Mouse (Mus musculus): ENCODE measurements around the gene Slc6a19. TPM values are rescaled to one million over a fixed set of nuclear protein-coding genes. Genes with fewer than 3 reads are reported as not detected.

The Slc6a19 gene
- polyA plus RNA-seq, 2 experiments: 1.0 to 1.2 TPM

GRCm38 (mm10) chr13:73734379-73734778 lies 29.7 kb upstream of the Slc6a19 start:
- ATAC-seq (ENCODE audit: insufficient read depth): no peak
- no peak for DNase-seq (ENCODE audit: low read depth in 3 of 3, low spot score in 3 of 3)
- TF ChIP-seq EP300 (IDR thresholded peaks at IDR 0.05; ENCODE audit: low read depth) (no peak), CTCF (IDR thresholded peaks at IDR 0.05; ENCODE audit: low read depth) (no peak)
- WGBS (ENCODE audit: insufficient replicate concordance): 44% methylated on average over 1 of the region's 1 CpGs
- H3K9me3 ChIP-seq (ENCODE audit: control insufficient read depth, low read length): no peaks in the 10 kb centered on the region
- peaks cover 15% of the 10 kb centered on the region for H3K27me3 ChIP-seq (ENCODE audit: control insufficient read depth, insufficient read depth, low read length)
- no peak overlapping the region for H3K4me2 ChIP-seq (ENCODE audit: low read depth)
- no peak overlapping the region for H3K9ac ChIP-seq (replicated peaks)
- no peaks in the 10 kb centered on the region for H3K4me1 ChIP-seq (replicated peaks; ENCODE audit: control insufficient read depth in 2 of 2, insufficient read depth in 2 of 2, low read length in 1 of 2)
- no peak overlapping the region for H3K4me3 ChIP-seq (ENCODE audit: insufficient read depth in 1 of 2, low read depth in 2 of 2, low read length in 2 of 2)
- H3K27ac ChIP-seq: no peak overlapping the region
- no peaks in the 10 kb centered on the region for H3K36me3 ChIP-seq (replicated peaks; ENCODE audit: control insufficient read depth, insufficient read depth, low read depth)

- no peak for DNase-seq (ENCODE audit: low read depth in 3 of 3, low spot score in 3 of 3)
Observed at GRCm38 (mm10) chr13:73732742-73733700, 28.4 kb upstream of the Slc6a19 start, which contains the start of gene Slc12a7. Gene Slc12a7, plus strand, starts transcription at chr13:73733094.

DNA sequence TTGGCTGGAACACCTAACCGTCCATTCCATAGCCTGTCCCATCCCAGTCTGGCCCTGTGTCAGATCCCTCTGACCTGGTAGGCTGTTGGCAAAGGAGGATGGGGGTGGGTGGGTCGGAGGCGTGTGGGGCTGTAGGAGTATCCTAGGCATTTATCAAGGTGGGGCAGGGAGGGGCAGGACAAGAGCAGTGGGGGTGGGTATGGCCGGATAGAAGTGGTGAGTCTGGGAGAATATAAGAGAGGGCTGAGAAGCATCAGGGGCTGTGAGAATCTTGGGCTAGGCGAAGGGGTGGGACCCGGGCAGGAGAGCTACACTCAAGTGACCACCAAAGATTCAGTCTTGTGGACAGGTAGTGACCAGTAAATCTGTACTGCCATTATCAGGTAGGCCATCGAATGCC lies 27.6 kb upstream of the Slc6a19 start:
- Histone ChIP-seq H3K4me1 (replicated peaks; ENCODE audit: control insufficient read depth in 2 of 2, insufficient read depth in 2 of 2, low read length in 1 of 2) (no peaks in the 10 kb centered on the region), H3K36me3 (replicated peaks; ENCODE audit: control insufficient read depth, insufficient read depth, low read depth) (no peaks in the 10 kb centered on the region), H3K4me3 (ENCODE audit: insufficient read depth in 1 of 2, low read depth in 2 of 2, low read length in 2 of 2) (no peak overlapping the region), H3K27ac (no peak overlapping the region), H3K9ac (replicated peaks) (no peak overlapping the region), H3K27me3 (ENCODE audit: control insufficient read depth, insufficient read depth, low read length) (peaks cover 15% of the 10 kb centered on the region), H3K9me3 (ENCODE audit: control insufficient read depth, low read length) (no peaks in the 10 kb centered on the region), H3K4me2 (ENCODE audit: low read depth) (no peak overlapping the region)
- no peak for ATAC-seq (ENCODE audit: insufficient read depth)
- WGBS (ENCODE audit: insufficient replicate concordance): 44% methylated on average over 5 of the region's 7 CpGs
- TF ChIP-seq CTCF (IDR thresholded peaks at IDR 0.05; ENCODE audit: low read depth): no peak
- TF ChIP-seq EP300 (IDR thresholded peaks at IDR 0.05; ENCODE audit: low read depth): no peak
- DNase-seq (ENCODE audit: low read depth in 3 of 3, low spot score in 3 of 3): no peak

More at GRCm38 (mm10) chr13:73732742-73733700, 28.4 kb upstream of the Slc6a19 start, which contains the start of gene Slc12a7:
- H3K4me2 ChIP-seq (ENCODE audit: low read depth): peak within 1 kb of the TSS; percentile 53
- 4% methylated on average over 48 of the region's 48 CpGs for WGBS (ENCODE audit: insufficient replicate concordance)
- no peak within 1 kb of the TSS for H3K9ac ChIP-seq (replicated peaks)
- H3K4me1 ChIP-seq (replicated peaks; ENCODE audit: control insufficient read depth in 2 of 2, insufficient read depth in 2 of 2, low read length in 1 of 2): no peaks in the 10 kb centered on the region
- peak within 1 kb of the TSS in 1 of 2 experiments; percentile 23; a peak in 1 of 4 replicates for H3K4me3 ChIP-seq (ENCODE audit: insufficient read depth in 1 of 2, low read depth in 2 of 2, low read length in 2 of 2)
- TF ChIP-seq EP300 (IDR thresholded peaks at IDR 0.05; ENCODE audit: low read depth) (no peak), CTCF (IDR thresholded peaks at IDR 0.05; ENCODE audit: low read depth) (no peak)
- no peaks in the 10 kb centered on the region for H3K9me3 ChIP-seq (ENCODE audit: control insufficient read depth, low read length)
- no peak for ATAC-seq (ENCODE audit: insufficient read depth)
- H3K27ac ChIP-seq: no peak within 1 kb of the TSS
- peaks cover 15% of the 10 kb centered on the region for H3K27me3 ChIP-seq (ENCODE audit: control insufficient read depth, insufficient read depth, low read length)
- no peaks in the 10 kb centered on the region for H3K36me3 ChIP-seq (replicated peaks; ENCODE audit: control insufficient read depth, insufficient read depth, low read depth)

GRCm38 (mm10) chr13:73730913-73731312 lies 26.2 kb upstream of the Slc6a19 start:
- H3K4me3 ChIP-seq (ENCODE audit: insufficient read depth in 1 of 2, low read depth in 2 of 2, low read length in 2 of 2): no peak overlapping the region
- H3K4me1 ChIP-seq (replicated peaks; ENCODE audit: control insufficient read depth in 2 of 2, insufficient read depth in 2 of 2, low read length in 1 of 2): no peaks in the 10 kb centered on the region
- no peaks in the 10 kb centered on the region for H3K9me3 ChIP-seq (ENCODE audit: control insufficient read depth, low read length)
- DNase-seq (ENCODE audit: low read depth in 3 of 3, low spot score in 3 of 3) (no peak), ATAC-seq (ENCODE audit: insufficient read depth) (no peak)
- no peak overlapping the region for H3K9ac ChIP-seq (replicated peaks)
- H3K4me2 ChIP-seq (ENCODE audit: low read depth): no peak overlapping the region
- WGBS (ENCODE audit: insufficient replicate concordance): 46% methylated on average over 1 of the region's 1 CpGs
- peaks cover 15% of the 10 kb centered on the region for H3K27me3 ChIP-seq (ENCODE audit: control insufficient read depth, insufficient read depth, low read length)
- no peaks in the 10 kb centered on the region for H3K36me3 ChIP-seq (replicated peaks; ENCODE audit: control insufficient read depth, insufficient read depth, low read depth)
- TF ChIP-seq EP300 (IDR thresholded peaks at IDR 0.05; ENCODE audit: low read depth) (no peak), CTCF (IDR thresholded peaks at IDR 0.05; ENCODE audit: low read depth) (no peak)
- no peak overlapping the region for H3K27ac ChIP-seq

GRCm38 (mm10) chr13:73728633-73729032 lies 24.0 kb upstream of the Slc6a19 start:
- H3K36me3 ChIP-seq (replicated peaks; ENCODE audit: control insufficient read depth, insufficient read depth, low read depth): no peaks in the 10 kb centered on the region
- ATAC-seq (ENCODE audit: insufficient read depth): no peak

More at GRCm38 (mm10) chr13:73728633-73729032, 24.0 kb upstream of the Slc6a19 start:
- no peak overlapping the region for H3K4me2 ChIP-seq (ENCODE audit: low read depth)
- no peak for TF ChIP-seq CTCF (IDR thresholded peaks at IDR 0.05; ENCODE audit: low read depth)
- TF ChIP-seq EP300 (IDR thresholded peaks at IDR 0.05; ENCODE audit: low read depth): no peak
- H3K27ac ChIP-seq: no peak overlapping the region
- no peak overlapping the region for H3K9ac ChIP-seq (replicated peaks)
- no peak overlapping the region for H3K4me3 ChIP-seq (ENCODE audit: insufficient read depth in 1 of 2, low read depth in 2 of 2, low read length in 2 of 2)
- H3K9me3 ChIP-seq (ENCODE audit: control insufficient read depth, low read length): no peaks in the 10 kb centered on the region
- H3K27me3 ChIP-seq (ENCODE audit: control insufficient read depth, insufficient read depth, low read length): peaks cover 11% of the 10 kb centered on the region
- no peak for DNase-seq (ENCODE audit: low read depth in 3 of 3, low spot score in 3 of 3)
- 0 out of 4 replicates have a peak, but pooled peaks cover 0 to 1% of the 10 kb centered on the region in 2 experiments for H3K4me1 ChIP-seq (replicated peaks; ENCODE audit: control insufficient read depth in 2 of 2, insufficient read depth in 2 of 2, low read length in 1 of 2)

Measured in liver, embryonic 14.5 days (tissue).